Mouse (Mus musculus): ENCODE results near the gene Ap3s2.

GRCm38 (mm10) chr7:79928516-79929052 lies 8.1 kb upstream of the Ap3s2 start:
- TF ChIP-seq CTCF (IDR thresholded peaks at IDR 0.05; ENCODE audit: extremely low read depth, insufficient read length, insufficient replicate concordance, low read depth, low read length) (no peak), POLR2A (IDR thresholded peaks at IDR 0.05; ENCODE audit: low read depth, low read length) (no peak)

Measured in small intestine, adult 2 months (tissue).